Mouse (Mus musculus) forebrain, embryonic 11.5 days (tissue): ENCODE measurements at regions not wholly inside any gene's neighbourhood (a gene's known extent, or its start where the extent isn't known, plus 50 kb on each side); places are given as distances from the start of the nearest gene placed in this dataset.

ENCODE experiments used
- ATAC-seq: fragments of 200-750 bp; cut with Nextera tagmentation; replicated peaks from 2 replicates; pipeline ENCODE4 v1.8.0; 2017; ENCODE audit warnings: moderate TSS enrichment; ENCODE audit not compliant: low FRiP score
- DNase-seq: peaks from one replicate; pipeline ENCODE4 v3.0.0-alpha.2; 2017; ENCODE audit warnings: low spot score
- H3K27ac ChIP-seq: fragments of 300-500 bp; sonication (generic); 2 replicates; pipeline ENCODE4 v1.5.1; 2014; ENCODE audit warnings: low read depth, low read length
- H3K27me3 ChIP-seq: fragments of 300-500 bp; sonication (generic); 2 replicates; pipeline ENCODE4 v1.6.1; 2014; ENCODE audit warnings: mild to moderate bottlenecking, low read length, mixed read lengths; ENCODE audit not compliant: control insufficient read depth, insufficient read depth
- H3K36me3 ChIP-seq: fragments of 300-500 bp; sonication (generic); 2 replicates; pipeline ENCODE4 v1.6.1; 2014; ENCODE audit warnings: mild to moderate bottlenecking, low read length, moderate library complexity, mixed read lengths; ENCODE audit not compliant: control insufficient read depth, insufficient read depth
- H3K4me1 ChIP-seq: fragments of 300-500 bp; sonication (generic); replicated peaks from 2 replicates; pipeline ENCODE4 v1.6.1; 2014; ENCODE audit warnings: low read length, mixed read lengths; ENCODE audit not compliant: control insufficient read depth, insufficient read depth
- H3K4me2 ChIP-seq: fragments of 300-500 bp; sonication (generic); 2 replicates; pipeline ENCODE4 v1.6.1; 2014; ENCODE audit warnings: low read depth, mild to moderate bottlenecking, low read length, moderate library complexity, mixed read lengths; ENCODE audit not compliant: severe bottlenecking
- H3K4me3 ChIP-seq: fragments of 300-500 bp; sonication (generic); 2 replicates; pipeline ENCODE4 v1.5.1; 2014; ENCODE audit warnings: low read depth, low read length
- H3K9ac ChIP-seq: fragments of 300-500 bp; sonication (generic); 2 replicates; pipeline ENCODE4 v1.6.1; 2014; ENCODE audit warnings: low read length
- H3K9me3 ChIP-seq: fragments of 300-500 bp; sonication (generic); 2 replicates; pipeline ENCODE4 v1.6.1; 2016; ENCODE audit warnings: low read length, mixed read lengths; ENCODE audit not compliant: control insufficient read depth
- WGBS: fragments of 180-500 bp; shearing (Covaris S2); extraction: QIAGEN DNeasy Blood & Tissue Kit; methylation state at CpG from one replicate; pipeline ENCODE4 v1.1.7; 2014; 5-methylcytosine and 5-hydroxymethylcytosine counted together

- DNase-seq, result peak; percentile 70
- Histone ChIP-seq H3K9me3 (no peaks in the 10 kb centered on the region), H3K27ac (no peak overlapping the region; the same call in 1 of the 2 replicates)
Measured at GRCm38 (mm10) chr14:123065566-123065965, 81.7 kb upstream of the Tmtc4 start.

DNA sequence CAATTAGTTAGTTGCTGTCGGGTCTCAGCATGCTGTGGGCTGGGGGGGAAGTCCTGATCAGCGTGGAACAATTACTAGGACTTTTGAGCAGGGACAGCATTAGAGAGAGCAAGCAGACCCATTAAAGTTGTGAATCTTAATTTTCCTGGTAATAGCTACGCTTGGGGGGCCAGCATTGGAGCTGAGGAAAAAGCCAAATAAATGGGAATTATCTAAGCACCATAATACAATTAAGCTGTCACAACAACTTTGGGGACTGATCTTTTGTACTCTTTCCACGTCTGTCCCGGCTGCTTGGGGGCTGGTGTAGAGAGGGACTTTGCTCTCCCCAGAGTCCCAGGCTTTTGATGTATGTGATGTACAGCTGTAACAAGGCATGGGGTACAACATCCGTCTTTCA is 81.3 kb upstream of the Tmtc4 start:
- no peak overlapping the region for H3K9ac ChIP-seq
- no peak overlapping the region for H3K27ac ChIP-seq
- 8% methylated on average over 6 of the region's 6 CpGs for WGBS
- DNase-seq (peak; percentile 68), ATAC-seq (peak; percentile 98)
- H3K9me3 ChIP-seq, result no peaks in the 10 kb centered on the region
- peaks cover 4% of the 10 kb centered on the region; the same call in 1 of the 2 replicates for H3K4me1 ChIP-seq
- H3K27me3 ChIP-seq, result no peaks in the 10 kb centered on the region
- H3K36me3 ChIP-seq, result no peaks in the 10 kb centered on the region
- no peak overlapping the region for H3K4me3 ChIP-seq
- no peak overlapping the region for H3K4me2 ChIP-seq

More at GRCm38 (mm10) chr14:123065566-123065965, 81.7 kb upstream of the Tmtc4 start:
- Histone ChIP-seq H3K9ac (no peak overlapping the region), H3K27me3 (no peaks in the 10 kb centered on the region), H3K4me3 (no peak overlapping the region), H3K4me1 (peaks cover 4% of the 10 kb centered on the region; the same call in 1 of the 2 replicates), H3K4me2 (no peak overlapping the region), H3K36me3 (no peaks in the 10 kb centered on the region)
- WGBS, result 22% methylated on average over 8 of the region's 8 CpGs
- ATAC-seq, result peak; percentile 85

DNA sequence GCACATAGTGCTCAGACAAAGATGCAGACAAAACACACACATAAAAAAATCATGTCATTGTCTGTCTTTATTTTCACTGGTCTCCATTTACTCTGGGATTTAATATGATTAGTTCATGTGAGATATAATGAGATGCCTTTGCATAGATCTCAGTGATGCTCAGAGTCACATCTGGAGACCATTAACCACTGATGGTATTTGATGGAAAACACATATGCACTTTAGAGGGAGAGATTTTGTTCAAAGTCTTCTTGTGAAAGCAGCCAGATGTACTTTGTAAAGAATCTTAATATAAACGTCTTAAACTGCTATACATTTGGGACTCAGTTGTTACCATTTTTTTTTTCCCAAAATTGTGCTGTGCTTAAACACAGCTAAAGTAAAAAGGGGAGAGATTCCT is 79.1 kb upstream of the Tmtc4 start:
- Histone ChIP-seq H3K4me2 (no peak overlapping the region), H3K4me3 (no peak overlapping the region), H3K9me3 (no peaks in the 10 kb centered on the region), H3K27me3 (no peaks in the 10 kb centered on the region), H3K4me1 (peaks cover 4% of the 10 kb centered on the region; the same call in 1 of the 2 replicates), H3K36me3 (no peaks in the 10 kb centered on the region), H3K27ac (no peak overlapping the region), H3K9ac (no peak overlapping the region)
- DNase-seq (no peak), ATAC-seq (no peak)
- WGBS, result 73% methylated on average over 1 of the region's 1 CpGs

DNA sequence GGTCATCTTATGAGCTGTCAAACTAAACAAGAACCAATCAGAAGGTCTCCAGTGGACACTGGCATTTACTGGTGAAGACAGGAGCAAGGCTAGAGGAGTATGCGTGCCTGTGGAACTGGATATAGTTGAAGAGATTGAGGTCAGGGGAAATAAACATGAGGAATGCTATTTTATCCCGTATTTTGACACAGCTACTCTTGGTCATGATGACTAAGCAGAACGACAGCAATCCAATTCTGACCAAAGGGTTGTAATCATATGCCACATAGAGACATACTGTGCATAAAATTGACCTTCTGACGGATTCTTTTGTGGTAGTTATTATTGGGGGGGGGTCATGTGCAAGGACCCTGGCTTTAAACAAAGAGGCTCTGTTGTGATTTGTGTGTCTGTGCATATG is 73.1 kb upstream of the Tmtc4 start:
- no peaks in the 10 kb centered on the region for H3K4me1 ChIP-seq
- no peak overlapping the region for H3K4me2 ChIP-seq
- DNase-seq (no peak), ATAC-seq (no peak)
- no peak overlapping the region for H3K27ac ChIP-seq
- no peaks in the 10 kb centered on the region for H3K36me3 ChIP-seq
- H3K4me3 ChIP-seq, result no peak overlapping the region
- no peak overlapping the region for H3K9ac ChIP-seq
- 78% methylated on average over 4 of the region's 4 CpGs for WGBS
- no peaks in the 10 kb centered on the region for H3K9me3 ChIP-seq
- no peaks in the 10 kb centered on the region for H3K27me3 ChIP-seq

DNA sequence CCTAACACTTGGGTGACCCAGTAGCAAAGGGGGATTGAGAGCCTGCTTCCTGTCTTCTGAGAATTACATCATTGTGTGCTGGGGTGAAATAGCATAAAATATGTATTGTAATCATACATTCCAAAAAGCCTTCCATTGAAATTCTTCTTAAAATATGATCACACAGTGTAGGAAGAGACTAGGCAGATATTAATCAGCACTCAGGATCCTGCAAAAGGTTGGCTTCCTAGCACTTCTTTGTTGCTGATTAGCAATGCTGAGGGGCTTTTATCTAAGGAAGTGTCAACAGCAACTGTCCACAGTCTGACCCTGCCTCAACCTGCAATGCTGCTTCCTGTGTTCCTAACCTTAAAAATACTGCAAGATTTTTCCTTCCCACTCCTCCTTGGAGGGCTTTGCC is 64.6 kb upstream of the Tmtc4 start:
- H3K9me3 ChIP-seq, result no peaks in the 10 kb centered on the region
- DNase-seq, result no peak
- no peak overlapping the region for H3K4me2 ChIP-seq
- H3K27ac ChIP-seq, result no peak overlapping the region
- H3K4me1 ChIP-seq, result no peaks in the 10 kb centered on the region
- ATAC-seq, result no peak
- no peak overlapping the region for H3K4me3 ChIP-seq
- H3K9ac ChIP-seq, result no peak overlapping the region
- no peaks in the 10 kb centered on the region for H3K36me3 ChIP-seq
- no peaks in the 10 kb centered on the region for H3K27me3 ChIP-seq

DNA sequence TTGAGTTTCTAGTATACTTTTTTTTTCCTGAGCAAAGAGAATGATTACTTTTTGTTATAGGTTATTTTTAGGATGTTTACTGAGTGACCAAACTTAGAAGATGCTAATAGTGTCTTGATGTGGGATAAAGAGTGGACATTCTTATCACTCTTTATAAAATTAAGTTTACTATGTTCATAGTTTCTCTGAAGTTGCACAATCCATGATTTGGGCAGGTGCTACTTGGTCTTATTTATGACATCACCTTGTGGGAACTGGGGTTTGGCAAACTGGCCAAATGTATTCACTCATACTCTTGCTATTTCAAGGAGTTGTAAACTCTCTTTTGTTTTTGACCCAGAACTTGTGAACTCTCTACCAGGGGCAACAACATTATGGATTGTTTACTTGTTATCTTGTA is 56.2 kb upstream of the Tmtc4 start:
- Histone ChIP-seq H3K9ac (no peak overlapping the region), H3K9me3 (no peaks in the 10 kb centered on the region), H3K4me3 (no peak overlapping the region), H3K4me1 (no peaks in the 10 kb centered on the region), H3K27ac (no peak overlapping the region), H3K27me3 (no peaks in the 10 kb centered on the region), H3K36me3 (no peaks in the 10 kb centered on the region), H3K4me2 (no peak overlapping the region)
- no peak for DNase-seq
- no peak for ATAC-seq

GRCm38 (mm10) chr14:123037444-123037843 is 53.6 kb upstream of the Tmtc4 start:
- H3K27ac ChIP-seq, result no peak overlapping the region
- H3K9ac ChIP-seq, result no peak overlapping the region
- no peak for ATAC-seq
- WGBS, result 83% methylated on average over 2 of the region's 2 CpGs
- H3K9me3 ChIP-seq, result no peaks in the 10 kb centered on the region
- no peak for DNase-seq
- H3K4me1 ChIP-seq, result no peaks in the 10 kb centered on the region
- no peak overlapping the region for H3K4me3 ChIP-seq
- H3K36me3 ChIP-seq, result no peaks in the 10 kb centered on the region
- H3K4me2 ChIP-seq, result no peak overlapping the region
- H3K27me3 ChIP-seq, result no peaks in the 10 kb centered on the region
